Mouse (Mus musculus): ENCODE measurements around the gene Stoml3. TPM values are rescaled to one million over a fixed set of nuclear protein-coding genes. Genes with fewer than 3 reads are reported as not detected.

Gene Stoml3
- polyA plus RNA-seq, 1 experiment from 2014 or later, result 0.20 TPM

DNA sequence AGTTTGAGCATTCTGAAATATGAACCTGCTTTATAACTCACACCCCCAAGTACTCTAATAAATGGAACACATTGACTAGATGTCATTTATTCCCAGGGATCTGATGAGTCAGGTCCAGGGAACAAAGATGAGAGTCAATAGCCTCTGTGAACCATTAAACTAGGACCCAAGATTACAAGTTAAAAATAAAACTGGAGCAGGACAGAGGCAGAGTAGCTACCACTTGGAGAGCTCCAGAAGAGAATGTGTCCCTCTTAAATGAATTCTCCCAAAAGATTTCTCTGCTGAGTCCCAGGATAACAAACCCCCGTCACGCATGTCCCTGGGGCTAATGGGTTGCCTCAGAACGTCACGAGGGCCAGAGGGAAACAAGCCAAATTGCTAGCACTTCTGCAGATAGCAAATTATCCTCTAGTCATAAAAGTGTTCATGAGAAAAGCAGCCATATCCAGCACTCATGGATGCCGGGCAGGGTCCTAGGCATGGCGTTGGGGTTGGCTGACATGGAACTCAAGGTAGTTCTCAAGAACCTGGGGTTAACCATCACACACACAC, 10.0 kb downstream of the Stoml3 start:
- ATAC-seq (ENCODE audit: insufficient read depth), result no peak
- no peaks in the 10 kb centered on the region for H3K27me3 ChIP-seq (ENCODE audit: insufficient read depth, low read length)
- H3K4me2 ChIP-seq, result no peak overlapping the region
- 73% methylated on average over 6 of the region's 6 CpGs for WGBS
- no peak for TF ChIP-seq CTCF (IDR thresholded peaks at IDR 0.05; ENCODE audit: low read depth)
- H3K4me3 ChIP-seq (ENCODE audit: low read depth, low read length), result no peak overlapping the region
- H3K36me3 ChIP-seq (ENCODE audit: insufficient read depth), result no peaks in the 10 kb centered on the region
- no peaks in the 10 kb centered on the region for H3K4me1 ChIP-seq (ENCODE audit: insufficient read depth)
- no peak overlapping the region for H3K9ac ChIP-seq
- no peak for DNase-seq
- H3K27ac ChIP-seq (ENCODE audit: low read depth), result no peak overlapping the region
- no peaks in the 10 kb centered on the region for H3K9me3 ChIP-seq (ENCODE audit: low read depth, low read length)

DNA sequence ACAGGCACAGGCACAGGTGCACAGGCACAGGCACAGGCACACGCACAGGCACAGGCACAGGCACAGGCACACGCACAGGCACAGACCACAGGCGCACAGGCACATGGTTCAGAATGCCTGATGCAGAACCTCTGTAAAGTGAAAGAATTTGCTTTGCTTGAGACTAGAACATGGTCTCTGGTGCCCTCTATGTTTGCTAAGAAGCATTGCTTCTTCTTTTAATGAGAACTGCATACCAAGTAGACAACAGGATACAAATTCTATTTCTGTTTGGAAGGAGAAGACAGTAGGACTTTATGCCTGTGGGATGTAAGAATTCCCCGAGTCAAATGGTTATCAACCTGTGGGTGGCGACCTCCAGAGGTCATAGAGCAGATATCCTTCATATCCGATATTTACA, 14.0 kb downstream of the Stoml3 start:
- 61% methylated on average over 6 of the region's 6 CpGs for WGBS
- ATAC-seq (ENCODE audit: insufficient read depth), result no peak
- no peak overlapping the region for H3K4me2 ChIP-seq

DNA sequence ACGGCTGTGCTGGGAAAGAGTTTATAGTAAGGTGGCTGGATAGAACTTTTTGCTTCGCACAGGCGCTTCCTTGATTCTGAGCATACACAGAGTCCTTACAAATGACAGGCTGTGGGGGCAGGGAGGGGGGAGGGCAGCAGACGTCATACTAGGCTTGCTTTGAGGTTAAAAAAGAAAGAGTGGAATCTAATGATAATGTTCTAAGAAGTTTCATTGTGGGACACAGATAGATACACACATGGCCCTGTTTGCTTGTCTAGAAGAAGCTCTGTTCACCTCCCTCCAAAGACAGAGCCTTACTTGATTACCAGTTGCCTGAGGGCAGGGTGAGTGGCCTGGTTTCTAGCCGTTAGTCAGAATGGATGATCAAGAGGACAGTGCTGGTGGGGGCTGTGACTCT, 24.6 kb downstream of the Stoml3 start:
- no peak overlapping the region for H3K27ac ChIP-seq (ENCODE audit: low read depth)
- WGBS, result 44% methylated on average over 5 of the region's 5 CpGs
- ATAC-seq (ENCODE audit: insufficient read depth), result no peak
- no peak overlapping the region for H3K4me2 ChIP-seq
- H3K4me1 ChIP-seq (ENCODE audit: insufficient read depth), result no peaks in the 10 kb centered on the region
- no peak for TF ChIP-seq CTCF (IDR thresholded peaks at IDR 0.05; ENCODE audit: low read depth)
- H3K36me3 ChIP-seq (ENCODE audit: insufficient read depth), result 0 out of 2 replicates have a peak, but pooled peaks cover 5% of the 10 kb centered on the region
- no peaks in the 10 kb centered on the region for H3K9me3 ChIP-seq (ENCODE audit: low read depth, low read length)
- H3K4me3 ChIP-seq (ENCODE audit: low read depth, low read length), result no peak overlapping the region
- DNase-seq, result no peak
- H3K9ac ChIP-seq, result no peak overlapping the region
- H3K27me3 ChIP-seq (ENCODE audit: insufficient read depth, low read length), result no peaks in the 10 kb centered on the region

More for the DNA sequence above, 14.0 kb downstream of the Stoml3 start:
- H3K36me3 ChIP-seq (ENCODE audit: insufficient read depth), result no peaks in the 10 kb centered on the region
- H3K9me3 ChIP-seq (ENCODE audit: low read depth, low read length), result no peaks in the 10 kb centered on the region
- H3K27ac ChIP-seq (ENCODE audit: low read depth), result no peak overlapping the region
- H3K9ac ChIP-seq, result no peak overlapping the region
- H3K27me3 ChIP-seq (ENCODE audit: insufficient read depth, low read length), result no peaks in the 10 kb centered on the region
- peak; percentile 69 for TF ChIP-seq CTCF (IDR thresholded peaks at IDR 0.05; ENCODE audit: low read depth)
- no peaks in the 10 kb centered on the region for H3K4me1 ChIP-seq (ENCODE audit: insufficient read depth)
- peak; percentile 47 for DNase-seq
- no peak overlapping the region for H3K4me3 ChIP-seq (ENCODE audit: low read depth, low read length)

DNA sequence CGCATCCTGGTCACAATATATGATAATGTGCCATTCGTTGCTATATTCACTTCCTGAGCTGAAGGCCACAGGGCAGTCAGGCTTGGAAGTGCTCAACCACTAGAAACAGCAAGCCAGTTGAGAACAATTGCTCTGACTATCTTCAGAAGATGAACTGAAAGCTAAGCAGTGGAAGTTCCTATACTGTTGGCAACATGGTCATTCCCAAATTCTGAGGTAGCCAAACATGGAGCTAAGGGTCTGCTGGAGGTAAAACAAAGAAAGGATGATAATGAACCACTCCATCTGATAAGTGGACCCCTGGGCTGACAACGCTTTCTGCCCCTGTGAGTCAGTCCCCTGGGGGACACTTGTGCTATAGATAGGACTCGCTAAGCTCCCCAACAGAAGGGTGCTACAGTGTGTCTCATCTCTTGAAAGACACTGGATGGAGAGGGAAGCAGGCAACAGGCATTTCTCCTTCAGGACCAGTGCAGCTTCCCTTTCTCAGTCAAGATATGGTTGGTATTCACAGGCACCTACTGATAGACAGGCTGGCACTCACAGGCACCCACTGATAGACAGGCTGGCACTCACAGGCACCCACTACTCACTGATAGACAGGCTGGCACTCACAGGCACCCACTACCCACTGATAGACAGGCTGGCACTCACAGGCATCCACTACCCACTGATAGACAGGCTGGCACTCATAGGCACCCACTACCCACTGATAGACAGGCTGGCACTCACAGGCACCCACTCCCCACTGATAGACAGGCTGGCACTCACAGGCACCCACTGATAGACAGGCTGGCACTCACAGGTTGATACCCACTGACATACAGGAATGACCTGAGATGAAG, 26.0 kb downstream of the Stoml3 start:
- no peak overlapping the region for H3K9ac ChIP-seq
- no peaks in the 10 kb centered on the region for H3K9me3 ChIP-seq (ENCODE audit: low read depth, low read length)
- H3K27ac ChIP-seq (ENCODE audit: low read depth), result no peak overlapping the region
- H3K4me1 ChIP-seq (ENCODE audit: insufficient read depth), result no peaks in the 10 kb centered on the region
- no peak for TF ChIP-seq CTCF (IDR thresholded peaks at IDR 0.05; ENCODE audit: low read depth)
- H3K27me3 ChIP-seq (ENCODE audit: insufficient read depth, low read length), result no peaks in the 10 kb centered on the region
- H3K4me3 ChIP-seq (ENCODE audit: low read depth, low read length), result no peak overlapping the region
- no peak overlapping the region for H3K4me2 ChIP-seq
- WGBS, result 76% methylated on average over 4 of the region's 4 CpGs
- no peak for DNase-seq
- 0 out of 2 replicates have a peak, but pooled peaks cover 7% of the 10 kb centered on the region for H3K36me3 ChIP-seq (ENCODE audit: insufficient read depth)
- ATAC-seq (ENCODE audit: insufficient read depth), result no peak

DNA sequence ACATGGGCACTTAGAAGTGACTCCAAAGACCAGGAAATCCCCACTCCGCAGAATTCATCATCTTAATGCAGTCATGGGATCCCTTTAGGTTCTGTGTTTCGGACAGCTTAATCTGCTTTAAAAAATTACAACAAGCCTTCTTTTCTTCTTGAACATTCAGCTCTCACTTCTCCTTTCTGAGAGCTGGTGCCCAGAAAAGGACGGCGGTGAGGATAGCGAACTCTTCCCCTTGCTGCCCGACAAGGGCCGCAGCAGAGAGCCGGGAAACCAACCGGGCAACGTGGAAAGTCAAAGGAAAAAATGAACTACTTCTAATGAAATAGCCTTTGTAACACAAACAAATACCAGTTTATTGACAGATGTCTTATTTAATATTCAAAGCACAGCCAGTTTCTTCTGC, 34.3 kb downstream of the Stoml3 start:
- Histone ChIP-seq H3K9ac (no peak overlapping the region), H3K27ac (ENCODE audit: low read depth) (no peak overlapping the region), H3K4me3 (ENCODE audit: low read depth, low read length) (no peak overlapping the region), H3K4me2 (no peak overlapping the region), H3K27me3 (ENCODE audit: insufficient read depth, low read length) (no peaks in the 10 kb centered on the region), H3K36me3 (ENCODE audit: insufficient read depth) (0 out of 2 replicates have a peak, but pooled peaks cover 7% of the 10 kb centered on the region), H3K4me1 (ENCODE audit: insufficient read depth) (no peaks in the 10 kb centered on the region), H3K9me3 (ENCODE audit: low read depth, low read length) (no peaks in the 10 kb centered on the region)
- no peak for DNase-seq
- no peak for TF ChIP-seq CTCF (IDR thresholded peaks at IDR 0.05; ENCODE audit: low read depth)
- no peak for ATAC-seq (ENCODE audit: insufficient read depth)
- WGBS, result 86% methylated on average over 10 of the region's 10 CpGs

DNA sequence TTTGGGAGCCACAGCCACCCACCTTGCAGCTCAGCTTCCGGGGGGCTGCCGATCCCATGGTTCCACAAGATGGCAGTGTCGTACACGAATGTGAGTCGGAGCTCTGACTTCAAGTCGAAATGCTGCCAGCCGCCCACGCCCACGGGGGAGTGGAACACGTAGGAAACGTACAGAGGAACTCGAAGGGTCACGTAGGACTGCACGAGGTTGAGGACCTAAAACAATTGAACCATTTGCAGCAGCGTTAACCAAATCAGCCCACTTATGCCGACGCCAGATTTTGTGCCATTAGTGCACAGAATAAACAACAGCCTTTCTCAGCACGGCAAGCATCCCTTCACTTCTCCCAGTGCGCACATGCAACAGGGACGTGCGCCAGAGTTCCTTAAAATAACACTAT, 37.3 kb downstream of the Stoml3 start:
- no peaks in the 10 kb centered on the region for H3K27me3 ChIP-seq (ENCODE audit: insufficient read depth, low read length)
- H3K36me3 ChIP-seq (ENCODE audit: insufficient read depth), result 0 out of 2 replicates have a peak, but pooled peaks cover 4% of the 10 kb centered on the region
- TF ChIP-seq CTCF (IDR thresholded peaks at IDR 0.05; ENCODE audit: low read depth), result peak; percentile 79
- WGBS, result 6% methylated on average over 21 of the region's 21 CpGs
- no peaks in the 10 kb centered on the region for H3K4me1 ChIP-seq (ENCODE audit: insufficient read depth)
- H3K9me3 ChIP-seq (ENCODE audit: low read depth, low read length), result no peaks in the 10 kb centered on the region
- ATAC-seq (ENCODE audit: insufficient read depth) (peak; percentile 38; the same call in 1 of the 2 replicates), DNase-seq (peak; percentile 94)
- H3K4me3 ChIP-seq (ENCODE audit: low read depth, low read length), result peak overlapping the region; percentile 34
- H3K4me2 ChIP-seq, result peak overlapping the region; percentile 65
- H3K9ac ChIP-seq, result no peak overlapping the region; the same call in 1 of the 2 replicates
- H3K27ac ChIP-seq (ENCODE audit: low read depth), result no peak overlapping the region

DNA sequence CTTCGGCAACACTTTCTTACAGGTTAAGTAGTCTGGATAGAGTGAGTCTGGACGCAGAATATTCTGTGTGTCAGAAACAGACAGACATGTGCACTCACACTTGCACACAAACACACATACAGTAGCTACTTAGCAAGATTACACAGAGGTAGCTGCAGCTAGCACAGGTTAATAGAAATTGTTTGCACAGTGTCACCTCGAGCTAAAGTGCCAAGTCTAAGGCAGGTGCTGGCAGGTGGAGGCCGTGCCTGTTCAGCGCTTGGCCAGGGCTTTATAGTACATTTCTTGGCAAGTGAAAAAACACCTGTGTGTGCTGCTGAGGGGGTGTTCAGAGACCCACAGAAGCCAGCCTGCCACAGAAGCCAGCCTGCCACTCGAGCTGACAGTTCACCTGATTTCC, 41.9 kb downstream of the Stoml3 start:
- H3K9me3 ChIP-seq (ENCODE audit: low read depth, low read length), result no peaks in the 10 kb centered on the region
- H3K36me3 ChIP-seq (ENCODE audit: insufficient read depth), result no peaks in the 10 kb centered on the region
- 61% methylated on average over 6 of the region's 6 CpGs for WGBS
- H3K9ac ChIP-seq, result no peak overlapping the region
- H3K4me1 ChIP-seq (ENCODE audit: insufficient read depth), result no peaks in the 10 kb centered on the region
- H3K4me3 ChIP-seq (ENCODE audit: low read depth, low read length), result no peak overlapping the region
- DNase-seq (peak; percentile 32), ATAC-seq (ENCODE audit: insufficient read depth) (0 out of 2 replicates have a peak, but pooled peaks have one; percentile 60)
- H3K27me3 ChIP-seq (ENCODE audit: insufficient read depth, low read length), result no peaks in the 10 kb centered on the region
- no peak overlapping the region for H3K27ac ChIP-seq (ENCODE audit: low read depth)
- TF ChIP-seq CTCF (IDR thresholded peaks at IDR 0.05; ENCODE audit: low read depth), result no peak
- no peak overlapping the region for H3K4me2 ChIP-seq

All from lung, embryonic 14.5 days (tissue).